Mouse (Mus musculus): ENCODE measurements around the gene Pde3b. TPM values are rescaled to one million over a fixed set of nuclear protein-coding genes. Genes with fewer than 3 reads are reported as not detected.
"Not testable (repeated sequence)": the region's sequence is repeated elsewhere in the genome, so short reads cannot be mapped to it uniquely, and the experiment has no call there.

Pde3b gene
- polyA plus RNA-seq, 1 experiment from 2014 or later = 3.6 TPM

DNA sequence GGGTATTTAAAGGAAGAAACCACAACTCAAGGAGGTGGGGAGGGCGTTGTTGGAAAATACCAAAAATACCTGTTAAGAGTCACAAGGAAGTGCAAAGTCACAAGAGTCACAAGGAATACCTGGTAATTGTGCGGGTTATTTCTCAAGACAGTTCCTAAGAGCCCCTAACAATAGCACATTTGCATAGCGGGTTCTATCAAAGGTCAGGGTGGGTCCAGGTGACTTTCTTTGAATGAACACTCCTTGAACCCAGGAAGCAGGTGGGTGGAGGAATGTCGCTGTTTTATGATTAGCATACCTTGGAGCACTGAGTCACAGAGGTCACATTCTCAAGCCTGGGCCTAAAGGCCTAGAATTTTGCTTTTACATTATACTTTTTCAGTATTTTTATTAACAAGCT, 158.8 kb downstream of the Pde3b start:
- not testable (repeated sequence) for H3K27me3 ChIP-seq; H3K9me3 ChIP-seq (replicated peaks); H3K36me3 ChIP-seq; H3K27ac ChIP-seq; H3K4me2 ChIP-seq; H3K9ac ChIP-seq; ATAC-seq (replicated peaks; ENCODE audit: insufficient number of reproducible peaks, insufficient read depth, low FRiP score, low read depth); H3K4me1 ChIP-seq (replicated peaks); H3K4me3 ChIP-seq
- WGBS = 92% methylated on average over 4 of the region's 4 CpGs

DNA sequence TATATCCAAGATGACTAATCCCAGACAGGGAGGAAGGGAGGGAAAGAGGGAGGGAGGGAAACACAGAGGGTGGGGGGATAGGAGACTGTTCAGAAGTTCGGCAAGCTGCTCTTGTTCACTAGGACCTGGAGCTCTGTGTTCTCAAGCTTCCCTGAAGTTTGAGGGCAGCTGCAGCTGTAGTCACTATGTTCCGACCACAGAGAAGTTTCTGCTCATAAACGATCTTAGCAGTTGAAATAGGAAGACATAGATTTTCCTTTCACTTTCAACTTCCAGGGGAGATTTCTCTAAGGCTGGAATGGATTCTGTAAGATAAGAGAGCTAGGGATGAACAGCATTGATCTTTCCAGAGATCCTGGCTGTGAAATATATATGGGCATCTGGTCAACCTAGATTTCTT, 161.8 kb downstream of the Pde3b start:
- H3K27me3 ChIP-seq = no peaks in the 10 kb centered on the region
- ATAC-seq (replicated peaks; ENCODE audit: insufficient number of reproducible peaks, insufficient read depth, low FRiP score, low read depth) = no peak
- 58% methylated on average over 3 of the region's 3 CpGs for WGBS

DNA sequence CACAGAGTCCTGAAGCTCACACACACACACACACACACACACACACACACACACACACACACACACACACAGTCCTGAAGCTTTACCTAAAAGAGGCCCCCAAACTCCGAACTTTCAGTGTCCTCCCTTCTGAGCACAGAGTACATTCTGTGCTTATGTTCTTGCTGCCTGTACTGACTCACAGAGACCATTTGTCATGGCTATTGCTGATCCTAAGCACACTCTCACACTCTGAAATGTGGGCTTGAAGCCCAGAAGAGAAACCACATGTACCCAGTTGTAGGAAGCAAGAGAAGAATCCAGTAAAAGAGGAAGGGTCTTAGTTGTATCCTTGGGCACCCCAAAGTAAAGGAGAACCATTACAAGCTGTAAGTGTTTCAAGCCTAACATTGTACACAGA, 162.6 kb downstream of the Pde3b start:
- H3K9ac ChIP-seq = no peak overlapping the region
- no peaks in the 10 kb centered on the region for H3K27me3 ChIP-seq
- H3K4me3 ChIP-seq = no peak overlapping the region
- no peak overlapping the region for H3K4me2 ChIP-seq
- WGBS = 54% methylated on average over 1 of the region's 1 CpGs
- no peak overlapping the region for H3K27ac ChIP-seq
- H3K4me1 ChIP-seq (replicated peaks) = no peaks in the 10 kb centered on the region
- no peaks in the 10 kb centered on the region for H3K9me3 ChIP-seq (replicated peaks)
- no peaks in the 10 kb centered on the region for H3K36me3 ChIP-seq
- ATAC-seq (replicated peaks; ENCODE audit: insufficient number of reproducible peaks, insufficient read depth, low FRiP score, low read depth) = no peak

More for the DNA sequence above, 161.8 kb downstream of the Pde3b start:
- Histone ChIP-seq H3K9me3 (replicated peaks) (no peaks in the 10 kb centered on the region), H3K36me3 (no peaks in the 10 kb centered on the region), H3K4me1 (replicated peaks) (no peaks in the 10 kb centered on the region), H3K9ac (no peak overlapping the region), H3K4me2 (no peak overlapping the region), H3K27ac (no peak overlapping the region), H3K4me3 (no peak overlapping the region)

DNA sequence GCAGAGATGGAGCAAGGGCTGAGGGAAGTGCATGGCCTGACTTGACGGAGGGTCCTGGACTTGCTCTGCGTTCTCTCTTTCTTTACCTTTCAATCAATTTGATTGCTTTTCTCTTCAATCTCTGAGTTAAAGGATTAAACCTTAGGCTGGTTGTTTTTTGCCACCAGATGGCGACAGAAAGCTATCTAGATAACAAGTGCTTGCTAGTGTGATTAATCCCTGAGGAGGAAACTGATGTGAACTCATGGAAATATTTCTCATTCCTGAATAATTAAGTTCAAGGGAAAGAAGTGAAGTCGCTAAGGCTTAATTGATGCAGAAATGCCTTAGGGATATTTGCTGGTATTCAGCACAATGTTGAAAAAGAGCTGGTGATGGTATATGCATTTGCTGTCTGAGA, 165.3 kb downstream of the Pde3b start:
- no peak for ATAC-seq (replicated peaks; ENCODE audit: insufficient number of reproducible peaks, insufficient read depth, low FRiP score, low read depth)
- H3K4me1 ChIP-seq (replicated peaks) = no peaks in the 10 kb centered on the region
- 4% methylated on average over 4 of the region's 4 CpGs for WGBS

DNA sequence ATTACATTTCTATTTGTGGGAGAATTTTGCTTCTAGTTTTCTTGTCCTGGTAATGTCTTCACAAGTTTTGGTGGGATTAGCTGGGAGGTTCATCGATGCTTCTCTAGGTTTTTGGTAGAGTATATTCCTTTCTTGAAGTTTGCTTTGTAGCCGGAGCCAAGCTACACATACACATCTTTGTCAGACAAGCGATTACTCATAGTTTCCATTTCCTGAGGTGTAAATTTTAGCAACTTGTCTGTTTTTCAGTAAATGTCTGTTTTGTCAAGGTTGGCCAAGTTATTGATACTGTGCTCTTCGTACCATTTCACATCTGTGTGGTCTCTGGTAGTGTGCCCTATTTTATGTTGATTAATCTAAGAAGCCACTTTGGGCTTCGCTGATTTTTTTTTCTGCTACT, 166.1 kb downstream of the Pde3b start:
- WGBS = 68% methylated on average over 5 of the region's 5 CpGs
- ATAC-seq (replicated peaks; ENCODE audit: insufficient number of reproducible peaks, insufficient read depth, low FRiP score, low read depth) = no peak

More for the DNA sequence above, 165.3 kb downstream of the Pde3b start:
- Histone ChIP-seq H3K27ac (no peak overlapping the region), H3K27me3 (no peaks in the 10 kb centered on the region), H3K4me3 (no peak overlapping the region), H3K9me3 (replicated peaks) (no peaks in the 10 kb centered on the region), H3K9ac (no peak overlapping the region), H3K4me2 (no peak overlapping the region), H3K36me3 (no peaks in the 10 kb centered on the region)

DNA sequence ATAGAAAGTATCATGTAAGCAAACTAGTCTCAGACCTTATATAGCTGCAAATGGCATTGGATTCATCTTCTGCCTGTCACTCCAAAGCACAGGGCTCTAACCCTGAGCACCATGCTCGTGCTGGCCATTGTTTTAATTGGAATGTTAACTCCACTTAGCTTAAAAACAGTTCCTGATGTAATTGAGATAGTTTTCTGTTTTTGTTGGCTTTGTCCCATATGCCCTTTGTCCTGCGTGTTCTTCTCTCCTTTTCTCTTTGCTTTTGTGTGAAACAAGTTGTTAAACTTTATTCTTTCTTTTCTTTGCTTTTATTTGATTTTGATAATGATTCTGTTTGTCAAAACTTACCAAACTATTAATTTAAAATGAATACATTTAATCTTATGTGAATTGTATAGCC, 167.4 kb downstream of the Pde3b start:
- H3K4me1 ChIP-seq (replicated peaks) = no peaks in the 10 kb centered on the region
- ATAC-seq (replicated peaks; ENCODE audit: insufficient number of reproducible peaks, insufficient read depth, low FRiP score, low read depth) = no peak
- H3K27me3 ChIP-seq = no peaks in the 10 kb centered on the region
- no peak overlapping the region for H3K4me3 ChIP-seq
- no peaks in the 10 kb centered on the region for H3K36me3 ChIP-seq
- H3K27ac ChIP-seq = no peak overlapping the region
- no peak overlapping the region for H3K4me2 ChIP-seq
- H3K9ac ChIP-seq = no peak overlapping the region
- 39% methylated on average over 2 of the region's 2 CpGs for WGBS
- H3K9me3 ChIP-seq (replicated peaks) = no peaks in the 10 kb centered on the region

More for the DNA sequence above, 166.1 kb downstream of the Pde3b start:
- Histone ChIP-seq H3K4me2 (no peak overlapping the region), H3K36me3 (no peaks in the 10 kb centered on the region), H3K27me3 (no peaks in the 10 kb centered on the region), H3K9ac (no peak overlapping the region), H3K4me3 (no peak overlapping the region), H3K4me1 (replicated peaks) (no peaks in the 10 kb centered on the region), H3K27ac (no peak overlapping the region), H3K9me3 (replicated peaks) (no peaks in the 10 kb centered on the region)

Other genes with a start within 250 kb of the Pde3b start
- 67.8 and 73.5 TPM in 2 replicates for gene Copb1, start 160.6 kb upstream of the Pde3b start, polyA plus RNA-seq (2015; fragmentation: Nextera tagmentation; extraction: Ambion mirVana)
- gene Psma1, start 139.2 kb upstream of the Pde3b start, polyA plus RNA-seq (2015; fragmentation: Nextera tagmentation; extraction: Ambion mirVana) = 289 and 308 TPM in 2 replicates
- gene Cyp2r1, start 147.7 kb downstream of the Pde3b start, polyA plus RNA-seq (2015; fragmentation: Nextera tagmentation; extraction: Ambion mirVana) = 1.6 and 1.8 TPM in 2 replicates
- gene Calca, start 221.1 kb downstream of the Pde3b start, polyA plus RNA-seq (2015; fragmentation: Nextera tagmentation; extraction: Ambion mirVana) = 3.7 and 4.7 TPM in 2 replicates

Measured in heart, embryonic 15.5 days (tissue).